Mouse (Mus musculus) ES-E14 (cell line): ENCODE measurements at regions not wholly inside any gene's neighbourhood (a gene's known extent, or its start where the extent isn't known, plus 50 kb on each side); places are given as distances from the start of the nearest gene placed in this dataset.
A peak's percentile ranks its signal among the peaks of the same experiment; 100 is the strongest.
"Not testable (repeated sequence)": the region's sequence is repeated elsewhere in the genome, so short reads cannot be mapped to it uniquely, and the experiment has no call there.

Source experiments
- DNase-seq: peaks from one replicate; pipeline ENCODE4 v3.0.0-alpha.2; 2013; ENCODE audit warnings: low read depth, low spot score
- H3K27ac ChIP-seq: 2 replicates; pipeline ENCODE4 v1.5.1; 2012; ENCODE audit warnings: low read depth, mild to moderate bottlenecking, low read length, moderate library complexity, mixed read lengths; ENCODE audit not compliant: poor library complexity, insufficient read depth, severe bottlenecking
- H3K36me3 ChIP-seq: 2 replicates; pipeline ENCODE4 v1.6.1; 2012; ENCODE audit warnings: mild to moderate bottlenecking, low read length, moderate library complexity, mixed read lengths; ENCODE audit not compliant: control insufficient read depth, poor library complexity, insufficient read depth, severe bottlenecking
- H3K4me1 ChIP-seq, 2 experiments: fragments of 150-350 bp in 1 of 2; sonication (generic) in 1 of 2; 2 replicates each; pipeline ENCODE4 v1.6.1; 2012; ENCODE audit warnings: low read length in 2 of 2, mild to moderate bottlenecking in 1 of 2, mixed read lengths in 1 of 2; ENCODE audit not compliant: control insufficient read depth in 2 of 2, insufficient read depth in 2 of 2, poor library complexity in 1 of 2
- H3K4me3 ChIP-seq, 2 experiments: fragments of 150-350 bp in 1 of 2; sonication (generic) in 1 of 2; 2 replicates each; pipeline ENCODE4 v1.5.1; 2012; ENCODE audit warnings: low read length in 2 of 2, low read depth in 1 of 2, mild to moderate bottlenecking in 1 of 2, mixed read lengths in 1 of 2; ENCODE audit not compliant: insufficient read depth in 1 of 2, poor library complexity in 1 of 2, severe bottlenecking in 1 of 2
- H3K9ac ChIP-seq: 2 replicates; pipeline ENCODE4 v1.6.1; 2012; ENCODE audit warnings: low read depth, mild to moderate bottlenecking, low read length, mixed read lengths; ENCODE audit not compliant: poor library complexity, insufficient read depth, severe bottlenecking
- H3K9me3 ChIP-seq: fragments of 150-350 bp; sonication (generic); 2 replicates; pipeline ENCODE4 v1.6.1; 2012; ENCODE audit warnings: low read depth, mild to moderate bottlenecking, low read length; ENCODE audit not compliant: control insufficient read depth, insufficient read depth
- CHD2 ChIP-seq: IDR thresholded peaks from 2 replicates; pipeline ENCODE4 v1.6.1; 2014; ENCODE audit warnings: mild to moderate bottlenecking, low read depth, low read length, inconsistent platforms
- HCFC1 ChIP-seq: IDR thresholded peaks from 2 replicates; pipeline ENCODE4 v1.6.1; 2012; ENCODE audit warnings: low read length, inconsistent platforms, borderline replicate concordance; ENCODE audit not compliant: insufficient read depth
- MAFK ChIP-seq: IDR thresholded peaks from 2 replicates; pipeline ENCODE4 v1.6.1; 2014; ENCODE audit warnings: mild to moderate bottlenecking, low read depth, low read length, inconsistent platforms; ENCODE audit not compliant: insufficient read depth
- ZC3H11A ChIP-seq: IDR thresholded peaks from 2 replicates; pipeline ENCODE4 v1.6.1; 2012; ENCODE audit warnings: low read depth, mild to moderate bottlenecking, inconsistent platforms, low read length, borderline replicate concordance
- ZNF384 ChIP-seq: IDR thresholded peaks from 2 replicates; pipeline ENCODE4 v1.6.1; 2012; ENCODE audit warnings: low read depth, low read length, inconsistent platforms
- in situ Hi-C, 2 experiments: fragments of 600-800 bp; cut with MboI; formaldehyde crosslinking; loops; one replicate each; pipeline ENCODE4 v1.15.1; 2025; ENCODE audit warnings: low sequenced_read_pairs in 2 of 2, inconsistent platforms in 1 of 2; ENCODE audit not compliant: unreplicated experiment in 2 of 2

DNA sequence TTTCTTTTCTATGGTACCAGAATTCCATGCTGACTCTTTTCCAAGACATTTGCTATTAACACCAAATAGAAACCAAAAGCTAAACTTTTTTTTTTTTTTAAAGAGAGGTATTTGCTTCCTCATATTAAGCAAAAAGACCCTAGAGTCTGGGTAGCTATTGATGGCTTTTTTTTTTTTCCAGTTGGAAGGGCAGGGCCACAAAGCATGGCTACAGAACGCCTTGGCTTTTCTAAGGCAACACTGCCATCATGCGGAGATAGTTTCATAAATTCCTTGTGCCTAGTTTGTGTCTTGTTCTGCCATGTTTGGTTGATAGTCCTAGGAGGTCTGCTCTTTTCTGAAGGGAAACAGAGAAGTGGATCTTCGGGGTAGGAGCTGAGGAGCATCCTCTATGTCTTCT is 121.4 kb upstream of the Olfr1324 start:
- H3K4me1 ChIP-seq: no peaks in the 10 kb centered on the region
- in situ Hi-C loops: no loop called here
- DNase-seq: peak; percentile 65
- H3K9ac ChIP-seq: peak overlapping the region; percentile 74; the same call in 1 of the 2 replicates
- no peaks in the 10 kb centered on the region for H3K9me3 ChIP-seq
- no peak overlapping the region for H3K27ac ChIP-seq
- H3K4me3 ChIP-seq: peak overlapping the region; percentile 43 to 68
- no peaks in the 10 kb centered on the region for H3K36me3 ChIP-seq
- TF ChIP-seq HCFC1: no peak
- TF ChIP-seq MAFK: no peak
- TF ChIP-seq ZC3H11A: peak; percentile 36; the same call in 1 of the 2 replicates
- TF ChIP-seq ZNF384: peak; percentile 100
- no peak for TF ChIP-seq CHD2

- H3K36me3 ChIP-seq, H3K4me1 ChIP-seq, H3K27ac ChIP-seq, H3K9me3 ChIP-seq, H3K9ac ChIP-seq, DNase-seq, in situ Hi-C loops: not testable (repeated sequence)
- H3K4me3 ChIP-seq: peak overlapping the region; percentile 43 to 57; a peak in 2 of 4 replicates
Measured at GRCm38 (mm10) chrX:50537785-50538159, 109.5 kb upstream of the Olfr1324 start.

- H3K4me3 ChIP-seq: peak overlapping the region; percentile 43 to 57
- H3K27ac ChIP-seq: no peak overlapping the region
- DNase-seq: no peak
- peak overlapping the region; percentile 24; the same call in 1 of the 2 replicates for H3K9ac ChIP-seq
- TF ChIP-seq ZNF384 (no peak), MAFK (no peak), HCFC1 (no peak)
- H3K9me3 ChIP-seq: no peaks in the 10 kb centered on the region
- no peaks in the 10 kb centered on the region for H3K4me1 ChIP-seq
- in situ Hi-C loops: no loop called here
- no peaks in the 10 kb centered on the region for H3K36me3 ChIP-seq
Measured at GRCm38 (mm10) chrX:50537122-50537784, 109.0 kb upstream of the Olfr1324 start.

GRCm38 (mm10) chrX:50504047-50504446 is 75.7 kb upstream of the Olfr1324 start:
- Histone ChIP-seq H3K9me3 (no peaks in the 10 kb centered on the region), H3K27ac (no peak overlapping the region), H3K36me3 (no peaks in the 10 kb centered on the region), H3K4me1 (no peaks in the 10 kb centered on the region), H3K9ac (no peak overlapping the region), H3K4me3 (no peak overlapping the region)
- in situ Hi-C loops: no loop called here
- DNase-seq: no peak
- TF ChIP-seq CHD2 (no peak), MAFK (no peak), ZNF384 (0 out of 2 replicates have a peak, but pooled peaks have one; percentile 14)

GRCm38 (mm10) chrX:50501181-50501580 is 72.9 kb upstream of the Olfr1324 start:
- H3K4me3 ChIP-seq: no peak overlapping the region
- H3K4me1 ChIP-seq: no peaks in the 10 kb centered on the region
- H3K36me3 ChIP-seq: no peaks in the 10 kb centered on the region
- no peak overlapping the region for H3K9ac ChIP-seq
- in situ Hi-C loops: no loop called here
- no peak for DNase-seq
- TF ChIP-seq ZNF384 (no peak), CHD2 (no peak)
- no peaks in the 10 kb centered on the region for H3K9me3 ChIP-seq
- H3K27ac ChIP-seq: no peak overlapping the region

- in situ Hi-C loops: not testable (repeated sequence)
Measured at GRCm38 (mm10) chrX:50490477-50490967, 62.2 kb upstream of the Olfr1324 start.

More at GRCm38 (mm10) chrX:50490477-50490967, 62.2 kb upstream of the Olfr1324 start:
- H3K9ac ChIP-seq, H3K36me3 ChIP-seq, H3K27ac ChIP-seq, H3K9me3 ChIP-seq, H3K4me1 ChIP-seq, H3K4me3 ChIP-seq, DNase-seq: not testable (repeated sequence)
